Mouse (Mus musculus) WW6 (cell line): ENCODE measurements around the gene Clec16a.

Experiments used
- DNase-seq: peaks from one replicate; pipeline ENCODE4 v3.0.0-alpha.2; 2013; ENCODE audit warnings: low read depth, low spot score

Clec16a gene

GRCm38 (mm10) chr16:10534567-10534966, 10.6 kb upstream of the Clec16a start:
- DNase-seq: no peak

GRCm38 (mm10) chr16:10536323-10536722, 8.8 kb upstream of the Clec16a start:
- no peak for DNase-seq

GRCm38 (mm10) chr16:10536961-10537360, 8.2 kb upstream of the Clec16a start:
- no peak for DNase-seq

- no peak for DNase-seq
Observed at GRCm38 (mm10) chr16:10540763-10541597, 4.2 kb upstream of the Clec16a start.

GRCm38 (mm10) chr16:10541598-10541930, 3.6 kb upstream of the Clec16a start:
- no peak for DNase-seq

- no peak for DNase-seq
Observed at GRCm38 (mm10) chr16:10542266-10542665, 2.9 kb upstream of the Clec16a start.

- peak; percentile 74 for DNase-seq
Observed at GRCm38 (mm10) chr16:10542698-10543365, 2.3 kb upstream of the Clec16a start, which contains the start of gene Dexi. Gene Dexi (minus strand): TSS chr16:10543054.

GRCm38 (mm10) chr16:10546865-10547264, 1.7 kb downstream of the Clec16a start:
- no peak for DNase-seq

- no peak for DNase-seq
Observed at GRCm38 (mm10) chr16:10548938-10549337, 3.8 kb downstream of the Clec16a start.

GRCm38 (mm10) chr16:10549600-10549999, 4.5 kb downstream of the Clec16a start:
- DNase-seq: no peak

- DNase-seq: no peak
Observed at GRCm38 (mm10) chr16:10551592-10551991, 6.5 kb downstream of the Clec16a start.

GRCm38 (mm10) chr16:10553858-10554257, 8.7 kb downstream of the Clec16a start:
- DNase-seq: no peak

GRCm38 (mm10) chr16:10559991-10560390, 14.9 kb downstream of the Clec16a start:
- DNase-seq: no peak

- peak; percentile 29 for DNase-seq
Observed at GRCm38 (mm10) chr16:10565278-10565885, 20.2 kb downstream of the Clec16a start.

GRCm38 (mm10) chr16:10567153-10567552, 22.0 kb downstream of the Clec16a start:
- DNase-seq: no peak

- no peak for DNase-seq
Observed at GRCm38 (mm10) chr16:10569809-10570395, 24.8 kb downstream of the Clec16a start.

- DNase-seq: no peak
Observed at GRCm38 (mm10) chr16:10570708-10571107, 25.6 kb downstream of the Clec16a start.

- DNase-seq: no peak
Observed at GRCm38 (mm10) chr16:10571820-10572219, 26.7 kb downstream of the Clec16a start.

GRCm38 (mm10) chr16:10574936-10575335, 29.8 kb downstream of the Clec16a start:
- DNase-seq: no peak

GRCm38 (mm10) chr16:10575915-10576314, 30.8 kb downstream of the Clec16a start:
- no peak for DNase-seq

GRCm38 (mm10) chr16:10577548-10577947, 32.4 kb downstream of the Clec16a start:
- no peak for DNase-seq

GRCm38 (mm10) chr16:10578376-10578775, 33.2 kb downstream of the Clec16a start:
- DNase-seq: no peak
